Mouse (Mus musculus) heart, adult 2 months (tissue): ENCODE measurements around the gene Tshz2.

Experiments
- CTCF ChIP-seq: fragments of 200-600 bp; IDR thresholded peaks from 2 replicates; pipeline ENCODE4 v1.8.1; 2022; ENCODE audit warnings: antibody characterized with exemption, mild to moderate bottlenecking, moderate library complexity
- POLR2A ChIP-seq: fragments of 200-500 bp; IDR thresholded peaks from 2 replicates; pipeline ENCODE4 v1.6.1; 2011; ENCODE audit warnings: mild to moderate bottlenecking, low read depth, low read length, control low read depth; ENCODE audit not compliant: insufficient read depth

DNA sequence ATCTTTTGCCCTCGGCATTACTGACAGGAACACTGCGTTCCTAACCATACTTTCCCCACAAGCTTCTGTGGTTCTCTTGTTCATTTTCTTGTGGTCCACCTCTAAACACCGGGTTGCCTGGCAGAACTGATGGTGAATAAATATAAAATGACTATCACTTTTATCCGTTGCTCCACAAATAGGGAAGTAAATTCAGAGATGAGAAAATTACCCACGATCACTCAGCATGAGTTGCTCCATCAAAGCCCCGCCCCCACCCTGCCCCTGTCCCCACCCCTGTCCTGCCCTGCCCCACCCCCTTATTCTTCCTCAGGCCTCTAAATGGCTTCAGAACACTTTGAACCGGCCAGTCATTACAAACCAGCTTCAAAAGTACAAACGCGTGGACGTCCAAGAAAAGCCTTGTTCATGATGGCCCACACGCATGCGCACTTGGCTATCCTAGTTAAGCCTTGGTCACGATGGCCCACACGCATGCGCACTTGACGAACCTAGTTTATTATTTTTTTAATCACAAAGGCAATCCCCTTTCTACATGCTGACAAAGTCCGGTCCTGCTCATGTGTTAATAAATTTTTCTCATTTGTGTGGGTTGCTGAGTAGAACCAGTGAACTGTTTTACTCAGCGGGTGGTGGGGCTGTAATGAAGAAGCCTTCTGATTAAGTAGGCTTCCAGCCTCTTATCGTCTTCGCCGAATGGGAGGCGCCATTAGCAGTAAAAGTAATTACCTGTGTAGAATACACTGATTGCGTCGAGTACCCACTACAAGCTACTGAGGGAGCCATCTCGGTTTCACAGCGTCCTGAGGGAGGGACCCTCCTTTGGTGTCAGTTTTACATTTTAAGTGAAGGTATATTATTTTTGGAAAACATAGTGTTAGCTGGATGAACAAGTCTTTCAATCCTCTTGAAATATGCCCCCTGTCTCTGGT, 102.9 kb downstream of the Tshz2 start:
- TF ChIP-seq CTCF = no peak
- TF ChIP-seq POLR2A = no peak
